Mouse (Mus musculus): ENCODE measurements around the gene Pmp22. TPM values are rescaled to one million over a fixed set of nuclear protein-coding genes. Genes with fewer than 3 reads are reported as not detected.
A peak's percentile ranks its signal among the peaks of the same experiment; 100 is the strongest.

Pmp22 gene
- polyA plus RNA-seq, 2 experiments = 4.2 to 12.4 TPM

GRCm38 (mm10) chr11:63124316-63124715, 4.5 kb upstream of the Pmp22 start:
- Histone ChIP-seq H3K27me3 (ENCODE audit: control insufficient read depth, insufficient read depth, low read length) (no peaks in the 10 kb centered on the region; the same call in none of the 2 replicates), H3K9ac (replicated peaks) (no peak overlapping the region), H3K4me2 (ENCODE audit: low read depth) (no peak overlapping the region), H3K27ac (no peak overlapping the region), H3K4me3 (ENCODE audit: insufficient read depth in 1 of 2, low read depth in 2 of 2, low read length in 2 of 2) (no peak overlapping the region), H3K4me1 (replicated peaks; ENCODE audit: control insufficient read depth in 2 of 2, insufficient read depth in 2 of 2, low read length in 1 of 2) (0 out of 4 replicates have a peak, but pooled peaks cover 0 to 4% of the 10 kb centered on the region in 2 experiments), H3K9me3 (ENCODE audit: control insufficient read depth, low read length) (no peaks in the 10 kb centered on the region), H3K36me3 (replicated peaks; ENCODE audit: control insufficient read depth, insufficient read depth, low read depth) (no peaks in the 10 kb centered on the region)
- DNase-seq (ENCODE audit: low read depth in 3 of 3, low spot score in 3 of 3) (no peak), ATAC-seq (ENCODE audit: insufficient read depth) (no peak)
- TF ChIP-seq CTCF (IDR thresholded peaks at IDR 0.05; ENCODE audit: low read depth) = peak; percentile 36
- no peak for TF ChIP-seq EP300 (IDR thresholded peaks at IDR 0.05; ENCODE audit: low read depth)
- WGBS (ENCODE audit: insufficient replicate concordance) = 26% methylated on average over 4 of the region's 4 CpGs

GRCm38 (mm10) chr11:63125832-63126456, 2.8 kb upstream of the Pmp22 start:
- peaks cover 8% of the 10 kb centered on the region for H3K27me3 ChIP-seq (ENCODE audit: control insufficient read depth, insufficient read depth, low read length)
- 57% methylated on average over 5 of the region's 5 CpGs for WGBS (ENCODE audit: insufficient replicate concordance)
- no peak overlapping the region for H3K27ac ChIP-seq
- H3K9ac ChIP-seq (replicated peaks) = no peak overlapping the region
- DNase-seq (ENCODE audit: low read depth in 3 of 3, low spot score in 3 of 3) (no peak), ATAC-seq (ENCODE audit: insufficient read depth) (no peak)
- H3K4me2 ChIP-seq (ENCODE audit: low read depth) = no peak overlapping the region
- H3K36me3 ChIP-seq (replicated peaks; ENCODE audit: control insufficient read depth, insufficient read depth, low read depth) = no peaks in the 10 kb centered on the region
- TF ChIP-seq EP300 (IDR thresholded peaks at IDR 0.05; ENCODE audit: low read depth) (no peak), CTCF (IDR thresholded peaks at IDR 0.05; ENCODE audit: low read depth) (no peak)
- H3K9me3 ChIP-seq (ENCODE audit: control insufficient read depth, low read length) = no peaks in the 10 kb centered on the region
- no peak overlapping the region for H3K4me3 ChIP-seq (ENCODE audit: insufficient read depth in 1 of 2, low read depth in 2 of 2, low read length in 2 of 2)
- 0 out of 4 replicates have a peak, but pooled peaks cover 0 to 2% of the 10 kb centered on the region in 2 experiments for H3K4me1 ChIP-seq (replicated peaks; ENCODE audit: control insufficient read depth in 2 of 2, insufficient read depth in 2 of 2, low read length in 1 of 2)

- Histone ChIP-seq H3K27me3 (ENCODE audit: control insufficient read depth, insufficient read depth, low read length) (peaks cover 18% of the 10 kb centered on the region), H3K4me1 (replicated peaks; ENCODE audit: control insufficient read depth in 2 of 2, insufficient read depth in 2 of 2, low read length in 1 of 2) (0 out of 4 replicates have a peak, but pooled peaks cover 0 to 2% of the 10 kb centered on the region in 2 experiments), H3K36me3 (replicated peaks; ENCODE audit: control insufficient read depth, insufficient read depth, low read depth) (no peaks in the 10 kb centered on the region), H3K4me2 (ENCODE audit: low read depth) (no peak overlapping the region), H3K9me3 (ENCODE audit: control insufficient read depth, low read length) (no peaks in the 10 kb centered on the region), H3K4me3 (ENCODE audit: insufficient read depth in 1 of 2, low read depth in 2 of 2, low read length in 2 of 2) (no peak overlapping the region), H3K27ac (no peak overlapping the region), H3K9ac (replicated peaks) (no peak overlapping the region)
- DNase-seq (ENCODE audit: low read depth in 3 of 3, low spot score in 3 of 3) (no peak), ATAC-seq (ENCODE audit: insufficient read depth) (no peak)
- 50% methylated on average over 8 of the region's 8 CpGs for WGBS (ENCODE audit: insufficient replicate concordance)
- no peak for TF ChIP-seq EP300 (IDR thresholded peaks at IDR 0.05; ENCODE audit: low read depth)
Measured at GRCm38 (mm10) chr11:63126976-63127375, 1.8 kb upstream of the Pmp22 start.

- H3K4me1 ChIP-seq (replicated peaks; ENCODE audit: control insufficient read depth in 2 of 2, insufficient read depth in 2 of 2, low read length in 1 of 2) = 0 out of 4 replicates have a peak, but pooled peaks cover 0 to 2% of the 10 kb centered on the region in 2 experiments
- H3K27me3 ChIP-seq (ENCODE audit: control insufficient read depth, insufficient read depth, low read length) = peaks cover 23% of the 10 kb centered on the region
- ATAC-seq (ENCODE audit: insufficient read depth) = no peak
- no peak overlapping the region for H3K4me3 ChIP-seq (ENCODE audit: insufficient read depth in 1 of 2, low read depth in 2 of 2, low read length in 2 of 2)
- TF ChIP-seq CTCF (IDR thresholded peaks at IDR 0.05; ENCODE audit: low read depth) (no peak), EP300 (IDR thresholded peaks at IDR 0.05; ENCODE audit: low read depth) (no peak)
- no peak overlapping the region for H3K9ac ChIP-seq (replicated peaks)
- WGBS (ENCODE audit: insufficient replicate concordance) = 56% methylated on average over 4 of the region's 4 CpGs
- no peak overlapping the region for H3K27ac ChIP-seq
- DNase-seq (ENCODE audit: low read depth in 3 of 3, low spot score in 3 of 3) = no peak
- H3K9me3 ChIP-seq (ENCODE audit: control insufficient read depth, low read length) = no peaks in the 10 kb centered on the region
- no peaks in the 10 kb centered on the region for H3K36me3 ChIP-seq (replicated peaks; ENCODE audit: control insufficient read depth, insufficient read depth, low read depth)
- H3K4me2 ChIP-seq (ENCODE audit: low read depth) = no peak overlapping the region
Measured at GRCm38 (mm10) chr11:63127513-63127912, 1.3 kb upstream of the Pmp22 start.

- no peak overlapping the region for H3K9ac ChIP-seq (replicated peaks)
- ATAC-seq (ENCODE audit: insufficient read depth) (no peak), DNase-seq (ENCODE audit: low read depth in 3 of 3, low spot score in 3 of 3) (no peak)
- no peak overlapping the region for H3K4me2 ChIP-seq (ENCODE audit: low read depth)
- H3K4me3 ChIP-seq (ENCODE audit: insufficient read depth in 1 of 2, low read depth in 2 of 2, low read length in 2 of 2) = no peak overlapping the region
- 12% methylated on average over 9 of the region's 9 CpGs for WGBS (ENCODE audit: insufficient replicate concordance)
- no peaks in the 10 kb centered on the region for H3K9me3 ChIP-seq (ENCODE audit: control insufficient read depth, low read length)
- H3K4me1 ChIP-seq (replicated peaks; ENCODE audit: control insufficient read depth in 2 of 2, insufficient read depth in 2 of 2, low read length in 1 of 2) = 0 out of 4 replicates have a peak, but pooled peaks cover 0 to 2% of the 10 kb centered on the region in 2 experiments
- H3K27ac ChIP-seq = no peak overlapping the region
- no peaks in the 10 kb centered on the region for H3K36me3 ChIP-seq (replicated peaks; ENCODE audit: control insufficient read depth, insufficient read depth, low read depth)
- TF ChIP-seq EP300 (IDR thresholded peaks at IDR 0.05; ENCODE audit: low read depth) (no peak), CTCF (IDR thresholded peaks at IDR 0.05; ENCODE audit: low read depth) (no peak)
- H3K27me3 ChIP-seq (ENCODE audit: control insufficient read depth, insufficient read depth, low read length) = peaks cover 41% of the 10 kb centered on the region
Measured at GRCm38 (mm10) chr11:63129375-63129774, 593 bp downstream of the Pmp22 start.

All from liver, embryonic 14.5 days (tissue).